Mouse (Mus musculus): ENCODE data around the gene Rcbtb2. TPM values are rescaled to one million over a fixed set of nuclear protein-coding genes. Genes with fewer than 3 reads are reported as not detected.

Rcbtb2 gene
- total and polyA plus RNA-seq, 2 experiments from 2014 or later, result 48.9 to 63.9 TPM

DNA sequence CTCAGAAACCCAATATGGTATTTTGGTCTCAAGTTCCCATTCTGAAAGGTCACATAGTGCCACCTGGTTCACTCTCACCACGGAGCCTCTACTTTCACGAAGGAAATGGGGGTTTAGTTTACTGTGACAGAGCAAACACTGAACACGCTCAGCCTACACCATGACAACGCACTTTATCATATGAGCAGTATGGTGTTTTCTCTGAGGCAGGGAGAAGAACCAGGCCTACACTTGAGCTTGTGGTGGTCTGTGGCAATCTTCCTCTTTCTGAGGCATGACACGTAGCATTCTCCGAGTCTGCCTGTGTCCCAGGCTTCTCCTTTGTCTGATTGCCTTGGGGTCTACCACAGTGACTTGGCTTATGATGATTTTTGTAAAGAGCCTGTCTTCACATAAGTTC, 53.0 kb downstream of the Rcbtb2 start:
- Histone ChIP-seq H3K4me3 (ENCODE audit: low read depth, low read length) (no peak overlapping the region), H3K36me3 (ENCODE audit: insufficient read depth) (peaks cover 16% of the 10 kb centered on the region), H3K9me3 (ENCODE audit: low read length) (no peaks in the 10 kb centered on the region), H3K27ac (ENCODE audit: low read depth, low read length) (no peak overlapping the region), H3K4me2 (ENCODE audit: low read depth) (no peak overlapping the region), H3K27me3 (ENCODE audit: insufficient read depth, low read length) (no peaks in the 10 kb centered on the region), H3K9ac (no peak overlapping the region), H3K4me1 (ENCODE audit: insufficient read depth) (no peaks in the 10 kb centered on the region)
- 91% methylated on average over 6 of the region's 6 CpGs for WGBS
- TF ChIP-seq CTCF (IDR thresholded peaks at IDR 0.05; ENCODE audit: low read depth), result no peak
- ATAC-seq, result no peak
- no peak for DNase-seq

- WGBS, result 71% methylated on average over 5 of the region's 5 CpGs
- H3K27me3 ChIP-seq (ENCODE audit: insufficient read depth, low read length), result no peaks in the 10 kb centered on the region
- DNase-seq (no peak), ATAC-seq (no peak)
- no peaks in the 10 kb centered on the region for H3K9me3 ChIP-seq (ENCODE audit: low read length)
- no peak for TF ChIP-seq CTCF (IDR thresholded peaks at IDR 0.05; ENCODE audit: low read depth)
- no peak overlapping the region for H3K4me3 ChIP-seq (ENCODE audit: low read depth, low read length)
- H3K4me2 ChIP-seq (ENCODE audit: low read depth), result no peak overlapping the region
- no peak overlapping the region for H3K27ac ChIP-seq (ENCODE audit: low read depth, low read length)
- no peaks in the 10 kb centered on the region for H3K4me1 ChIP-seq (ENCODE audit: insufficient read depth)
- no peak overlapping the region for H3K9ac ChIP-seq
- peaks cover 14% of the 10 kb centered on the region for H3K36me3 ChIP-seq (ENCODE audit: insufficient read depth)
These were observed 53.4 kb downstream of the Rcbtb2 start for GRCm38 (mm10) chr14:73176266-73176665.

GRCm38 (mm10) chr14:73177961-73178360, 55.1 kb downstream of the Rcbtb2 start:
- TF ChIP-seq CTCF (IDR thresholded peaks at IDR 0.05; ENCODE audit: low read depth), result no peak
- Histone ChIP-seq H3K4me3 (ENCODE audit: low read depth, low read length) (no peak overlapping the region), H3K9ac (no peak overlapping the region), H3K4me2 (ENCODE audit: low read depth) (no peak overlapping the region), H3K9me3 (ENCODE audit: low read length) (no peaks in the 10 kb centered on the region), H3K27me3 (ENCODE audit: insufficient read depth, low read length) (no peaks in the 10 kb centered on the region), H3K4me1 (ENCODE audit: insufficient read depth) (no peaks in the 10 kb centered on the region), H3K27ac (ENCODE audit: low read depth, low read length) (no peak overlapping the region), H3K36me3 (ENCODE audit: insufficient read depth) (peaks cover 25% of the 10 kb centered on the region)
- ATAC-seq (no peak), DNase-seq (no peak)
- 85% methylated on average over 11 of the region's 11 CpGs for WGBS

GRCm38 (mm10) chr14:73179221-73179681, 56.4 kb downstream of the Rcbtb2 start:
- Histone ChIP-seq H3K4me1 (ENCODE audit: insufficient read depth) (no peaks in the 10 kb centered on the region), H3K27me3 (ENCODE audit: insufficient read depth, low read length) (no peaks in the 10 kb centered on the region), H3K27ac (ENCODE audit: low read depth, low read length) (no peak overlapping the region), H3K36me3 (ENCODE audit: insufficient read depth) (peaks cover 27% of the 10 kb centered on the region), H3K9ac (no peak overlapping the region), H3K9me3 (ENCODE audit: low read length) (no peaks in the 10 kb centered on the region), H3K4me3 (ENCODE audit: low read depth, low read length) (no peak overlapping the region), H3K4me2 (ENCODE audit: low read depth) (no peak overlapping the region)
- ATAC-seq, result no peak
- no peak for DNase-seq
- TF ChIP-seq CTCF (IDR thresholded peaks at IDR 0.05; ENCODE audit: low read depth), result no peak
- WGBS, result 85% methylated on average over 4 of the region's 4 CpGs

GRCm38 (mm10) chr14:73180671-73181070, 57.8 kb downstream of the Rcbtb2 start:
- Histone ChIP-seq H3K9ac (no peak overlapping the region), H3K36me3 (ENCODE audit: insufficient read depth) (peaks cover 27% of the 10 kb centered on the region), H3K4me3 (ENCODE audit: low read depth, low read length) (no peak overlapping the region), H3K9me3 (ENCODE audit: low read length) (no peaks in the 10 kb centered on the region), H3K27ac (ENCODE audit: low read depth, low read length) (no peak overlapping the region), H3K27me3 (ENCODE audit: insufficient read depth, low read length) (no peaks in the 10 kb centered on the region), H3K4me1 (ENCODE audit: insufficient read depth) (no peaks in the 10 kb centered on the region), H3K4me2 (ENCODE audit: low read depth) (no peak overlapping the region)
- ATAC-seq (no peak), DNase-seq (no peak)
- 85% methylated on average over 3 of the region's 3 CpGs for WGBS
- TF ChIP-seq CTCF (IDR thresholded peaks at IDR 0.05; ENCODE audit: low read depth), result no peak

- peaks cover 28% of the 10 kb centered on the region for H3K36me3 ChIP-seq (ENCODE audit: insufficient read depth)
- TF ChIP-seq CTCF (IDR thresholded peaks at IDR 0.05; ENCODE audit: low read depth), result no peak
- WGBS, result 27% methylated on average over 2 of the region's 2 CpGs
- peak; percentile 12; the same call in 1 of the 2 replicates for ATAC-seq
- H3K4me1 ChIP-seq (ENCODE audit: insufficient read depth), result no peaks in the 10 kb centered on the region
- H3K9ac ChIP-seq, result no peak overlapping the region
- no peaks in the 10 kb centered on the region for H3K9me3 ChIP-seq (ENCODE audit: low read length)
- no peaks in the 10 kb centered on the region for H3K27me3 ChIP-seq (ENCODE audit: insufficient read depth, low read length)
- H3K4me3 ChIP-seq (ENCODE audit: low read depth, low read length), result no peak overlapping the region
- no peak for DNase-seq
- H3K4me2 ChIP-seq (ENCODE audit: low read depth), result no peak overlapping the region
- no peak overlapping the region for H3K27ac ChIP-seq (ENCODE audit: low read depth, low read length)
These were observed 58.3 kb downstream of the Rcbtb2 start for GRCm38 (mm10) chr14:73181144-73181543.

DNA sequence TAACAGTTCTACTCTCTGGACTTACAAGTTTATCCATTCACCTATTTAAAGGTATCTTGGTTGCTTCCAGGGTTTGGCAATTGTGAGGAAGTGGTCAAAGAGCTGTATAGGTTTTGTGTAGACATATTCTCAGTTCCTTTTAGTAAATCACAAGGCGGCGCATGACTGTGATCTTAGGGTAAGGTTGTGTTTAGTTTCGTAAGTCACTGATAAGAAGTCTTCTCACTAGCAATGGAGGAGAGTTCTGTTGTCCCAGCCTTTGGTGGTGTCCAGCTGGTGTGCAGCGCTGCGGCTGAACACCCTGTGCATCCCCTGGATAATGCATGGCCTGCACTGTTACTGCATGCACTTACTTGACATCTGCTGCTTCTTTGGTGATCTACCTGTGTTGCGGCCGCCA, 64.0 kb downstream of the Rcbtb2 start:
- H3K9me3 ChIP-seq (ENCODE audit: low read length), result no peaks in the 10 kb centered on the region
- TF ChIP-seq CTCF (IDR thresholded peaks at IDR 0.05; ENCODE audit: low read depth), result no peak
- no peak overlapping the region for H3K4me2 ChIP-seq (ENCODE audit: low read depth)
- ATAC-seq (no peak), DNase-seq (no peak)
- H3K27me3 ChIP-seq (ENCODE audit: insufficient read depth, low read length), result no peaks in the 10 kb centered on the region
- H3K4me3 ChIP-seq (ENCODE audit: low read depth, low read length), result no peak overlapping the region
- H3K36me3 ChIP-seq (ENCODE audit: insufficient read depth), result peaks cover 23% of the 10 kb centered on the region
- 91% methylated on average over 7 of the region's 7 CpGs for WGBS
- no peaks in the 10 kb centered on the region for H3K4me1 ChIP-seq (ENCODE audit: insufficient read depth)
- H3K9ac ChIP-seq, result no peak overlapping the region
- no peak overlapping the region for H3K27ac ChIP-seq (ENCODE audit: low read depth, low read length)
